Mouse (Mus musculus): ENCODE data around the gene Rbm19.

Gene Rbm19

DNA sequence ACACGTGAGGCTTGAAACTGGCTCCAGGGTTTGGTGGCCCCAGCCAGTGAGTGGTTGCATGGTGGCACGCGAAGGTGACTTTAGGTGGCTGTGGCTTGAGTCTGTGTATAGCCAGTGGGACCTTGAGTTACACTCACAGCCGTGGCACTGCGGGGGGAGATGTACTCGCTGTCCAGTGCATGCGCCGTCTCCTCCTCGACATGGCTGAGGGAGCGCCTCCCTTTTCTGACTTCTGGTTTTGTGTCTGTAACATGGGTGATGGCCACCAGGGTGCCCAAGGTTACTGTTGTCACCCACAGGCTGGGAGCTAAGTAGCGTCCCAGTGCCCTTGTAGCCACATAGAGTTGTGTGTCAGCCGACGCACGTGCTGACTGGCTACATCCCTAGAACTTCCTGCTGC, 19.1 kb downstream of the Rbm19 start:
- no peak for DNase-seq (ENCODE audit: low spot score in 2 of 2)

DNA sequence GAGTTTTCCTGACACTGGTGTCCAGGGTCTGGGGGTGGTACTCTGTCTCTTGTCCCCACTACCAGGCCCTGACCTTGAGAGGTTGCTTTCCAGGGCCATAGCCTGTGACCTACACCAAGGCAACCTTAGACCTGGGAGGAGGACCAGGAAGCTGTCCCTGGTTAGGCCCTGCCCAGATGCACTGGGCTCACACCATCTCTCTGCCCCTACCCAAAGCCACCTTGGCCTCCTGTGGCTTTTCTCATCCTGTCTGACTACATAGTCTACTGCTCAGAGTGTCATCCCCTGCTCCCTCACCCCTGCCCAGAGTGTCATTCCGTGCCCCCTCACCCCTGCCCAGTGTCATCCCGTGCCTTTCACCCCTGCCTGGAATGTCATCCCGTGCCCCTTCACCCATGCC, 19.6 kb downstream of the Rbm19 start:
- no peak for DNase-seq (ENCODE audit: low spot score in 2 of 2)

DNA sequence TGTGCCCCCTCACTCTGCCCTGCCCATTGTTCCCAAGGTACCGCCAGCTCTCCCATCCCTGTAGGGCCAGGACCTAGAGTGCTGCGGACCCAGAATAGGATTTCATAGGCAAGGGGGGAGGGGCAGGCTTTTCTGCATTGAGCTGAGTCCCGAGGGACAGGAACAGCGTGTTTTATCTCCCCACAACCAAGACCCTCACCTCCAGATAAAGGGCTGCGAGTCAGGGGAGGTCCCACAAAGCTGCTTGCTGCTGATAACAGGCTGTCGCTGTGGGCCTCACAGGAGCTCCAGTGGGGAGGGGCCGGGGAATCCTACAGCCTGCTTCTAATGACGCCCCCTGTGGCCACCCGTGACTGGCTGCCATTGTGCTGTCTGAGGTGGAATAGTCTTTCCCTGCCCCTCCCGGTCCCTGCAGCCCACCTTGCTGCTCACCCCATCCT, 20.0 kb downstream of the Rbm19 start:
- DNase-seq (ENCODE audit: low spot score in 2 of 2), result peak; percentile 60 to 77

- DNase-seq (ENCODE audit: low spot score in 2 of 2), result no peak
These were observed 20.8 kb downstream of the Rbm19 start for GRCm38 (mm10) chr5:120137038-120137437.

DNA sequence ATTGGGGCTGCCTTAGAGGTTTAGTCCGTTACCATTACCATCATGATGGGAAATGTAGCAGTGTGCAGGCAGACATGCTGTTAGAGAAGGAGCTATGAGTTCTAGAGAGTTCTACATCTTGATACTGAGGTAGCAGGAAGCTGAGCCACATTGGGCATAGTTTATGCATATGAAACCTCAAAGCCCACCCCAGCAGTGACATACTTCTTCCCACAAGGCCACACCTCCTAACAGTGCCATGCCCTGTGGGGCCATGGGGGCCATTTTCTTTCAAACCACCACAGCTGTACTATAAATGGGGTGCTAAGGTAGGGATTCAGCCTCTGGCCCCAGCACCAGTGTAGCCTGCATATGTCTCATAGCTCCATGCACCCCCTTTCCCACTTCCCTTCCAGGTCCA, 21.6 kb downstream of the Rbm19 start:
- DNase-seq (ENCODE audit: low spot score in 2 of 2), result no peak

- DNase-seq (ENCODE audit: low spot score in 2 of 2), result no peak
These were observed 22.1 kb downstream of the Rbm19 start for GRCm38 (mm10) chr5:120138406-120138805.

- no peak for DNase-seq (ENCODE audit: low spot score in 2 of 2)
These were observed 23.0 kb downstream of the Rbm19 start for GRCm38 (mm10) chr5:120139224-120139623.

GRCm38 (mm10) chr5:120143941-120144340, 27.7 kb downstream of the Rbm19 start:
- DNase-seq (ENCODE audit: low spot score in 2 of 2), result no peak

DNA sequence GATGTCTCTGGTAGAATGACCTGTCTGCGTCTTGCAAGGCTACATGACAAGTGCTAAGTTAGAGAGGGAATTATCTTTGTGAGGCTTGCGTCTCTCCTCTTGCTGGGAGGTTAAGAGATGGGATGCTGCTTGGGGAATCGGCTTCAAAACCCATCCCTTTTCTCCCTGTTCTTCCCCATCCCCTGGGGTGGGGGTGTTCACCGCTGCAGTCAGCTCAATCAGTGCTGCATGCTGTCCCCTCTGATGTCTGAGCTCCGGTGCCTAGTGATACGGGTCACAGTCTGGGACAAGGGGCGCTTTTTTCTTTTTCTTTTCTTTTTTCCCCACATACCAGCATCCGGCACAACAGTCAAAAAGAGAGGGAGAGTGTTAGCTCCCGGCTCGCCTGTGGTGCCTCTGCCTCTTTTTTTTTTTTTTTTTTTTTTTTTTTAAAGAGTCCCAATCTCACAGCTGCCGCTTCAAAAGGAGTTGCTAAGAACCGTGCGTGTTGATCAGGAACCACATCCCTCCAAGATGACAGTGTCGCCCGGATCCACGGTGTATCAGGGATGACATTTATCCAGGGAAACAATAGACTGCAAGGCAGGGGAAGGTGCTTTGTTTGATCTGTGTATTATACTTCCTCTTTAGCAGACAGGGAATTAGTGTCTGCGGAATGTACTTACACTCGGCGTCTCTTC, 29.2 kb downstream of the Rbm19 start:
- DNase-seq (ENCODE audit: low spot score in 2 of 2), result no peak

DNA sequence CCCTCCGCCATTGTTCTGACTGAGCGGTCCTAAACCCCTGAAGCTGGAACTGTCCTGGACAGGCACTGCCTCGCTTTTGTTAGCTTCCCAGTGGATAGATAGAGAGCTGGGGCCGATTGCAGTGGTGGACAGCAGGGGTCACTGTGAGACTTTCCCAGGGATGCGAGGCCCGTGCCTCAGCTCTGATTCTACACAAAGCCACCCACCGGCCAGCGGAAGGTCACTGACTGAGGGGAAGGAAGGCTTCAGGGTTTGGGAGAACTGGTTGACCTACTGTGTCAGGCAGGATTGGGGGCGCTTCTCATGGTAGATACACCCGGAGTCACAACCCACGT, 29.8 kb downstream of the Rbm19 start:
- no peak for DNase-seq (ENCODE audit: low spot score in 2 of 2)

- DNase-seq (ENCODE audit: low spot score in 2 of 2), result no peak
These were observed 30.6 kb downstream of the Rbm19 start for GRCm38 (mm10) chr5:120146909-120147308.

DNA sequence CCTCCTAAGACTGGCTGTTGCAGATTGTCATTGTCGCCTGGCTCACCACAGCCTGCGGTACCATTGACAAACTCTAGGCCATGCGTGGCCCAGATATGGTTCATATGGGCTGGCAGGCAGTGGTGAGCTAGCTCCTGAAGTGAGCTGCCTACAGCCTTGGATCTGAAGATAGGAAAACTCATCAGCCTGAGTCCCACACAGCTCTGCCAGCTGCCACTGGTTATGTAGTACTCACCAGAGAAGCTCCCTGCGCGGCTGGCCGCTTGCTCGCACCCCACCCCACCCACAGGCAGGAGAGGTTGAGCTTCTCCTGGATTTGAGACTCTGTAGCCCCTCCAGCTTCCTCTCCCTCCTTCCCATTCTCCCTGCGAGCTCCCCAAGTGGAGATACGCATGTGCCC, 32.0 kb downstream of the Rbm19 start:
- no peak for DNase-seq (ENCODE audit: low spot score in 2 of 2)

GRCm38 (mm10) chr5:120151145-120151544, 34.9 kb downstream of the Rbm19 start:
- no peak for DNase-seq (ENCODE audit: low spot score in 2 of 2)

- no peak for DNase-seq (ENCODE audit: low spot score in 2 of 2)
These were observed 36.9 kb downstream of the Rbm19 start for GRCm38 (mm10) chr5:120153140-120153539.

GRCm38 (mm10) chr5:120155672-120156071, 39.4 kb downstream of the Rbm19 start:
- DNase-seq (ENCODE audit: low spot score in 2 of 2), result no peak

DNA sequence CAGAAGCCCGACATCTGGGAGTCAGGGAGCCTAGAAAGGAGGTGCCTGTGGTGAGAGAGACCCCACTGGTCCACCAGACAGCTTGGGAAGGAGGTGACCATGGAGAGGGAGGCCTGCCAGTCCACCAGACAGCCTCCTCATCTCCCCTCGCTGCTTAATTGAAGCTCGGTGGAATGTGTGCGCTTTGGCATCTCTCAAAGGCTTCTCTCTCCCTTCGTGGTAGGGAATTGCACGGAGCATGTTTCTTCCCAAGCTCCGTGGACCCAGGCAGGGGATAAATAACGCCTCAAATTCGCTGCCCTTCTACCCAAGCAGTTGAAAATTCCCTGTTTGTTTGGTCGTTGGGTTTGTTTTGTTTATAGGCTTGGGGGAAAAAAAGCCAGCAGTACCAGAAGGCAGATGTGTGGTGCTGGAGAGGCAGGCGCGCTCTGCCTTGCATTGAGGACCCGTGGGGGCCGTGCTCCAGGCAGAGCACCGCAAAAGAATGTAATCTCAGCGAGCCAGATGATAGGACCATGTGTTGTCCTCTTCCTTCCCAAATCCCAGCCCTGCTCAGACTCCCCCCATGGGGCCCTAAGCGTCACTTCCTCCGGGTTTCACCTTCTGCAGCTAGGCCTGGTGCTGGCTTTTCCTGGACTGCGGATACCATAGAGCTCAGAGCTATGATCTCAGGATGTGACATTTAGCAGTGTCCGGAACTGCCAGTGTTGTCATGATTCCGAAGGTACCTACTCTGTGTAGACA, 40.1 kb downstream of the Rbm19 start:
- DNase-seq (ENCODE audit: low spot score in 2 of 2), result no peak

DNA sequence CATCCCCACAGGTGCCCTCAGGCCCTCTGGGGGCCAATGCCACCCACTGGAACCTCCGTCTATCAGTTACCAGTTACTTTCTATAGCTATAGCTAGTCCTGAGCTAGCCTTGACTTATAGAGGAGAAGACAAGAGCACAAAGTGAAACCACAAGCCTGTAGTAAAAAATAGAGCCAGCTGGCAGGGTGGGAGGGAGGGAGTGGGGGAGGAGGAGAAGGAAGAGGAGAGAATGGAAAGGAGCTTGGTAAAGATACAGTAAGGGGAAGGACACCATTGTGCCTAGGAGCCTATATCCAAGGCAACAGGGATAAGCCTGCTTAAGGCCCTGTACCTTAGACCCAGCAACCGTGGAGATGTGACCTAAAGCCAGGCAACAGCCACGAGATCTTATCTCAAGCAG, 40.9 kb downstream of the Rbm19 start:
- DNase-seq (ENCODE audit: low spot score in 2 of 2), result no peak

- no peak for DNase-seq (ENCODE audit: low spot score in 2 of 2)
These were observed 42.2 kb downstream of the Rbm19 start for GRCm38 (mm10) chr5:120158476-120158875.

- no peak for DNase-seq (ENCODE audit: low spot score in 2 of 2)
These were observed 44.8 kb downstream of the Rbm19 start for GRCm38 (mm10) chr5:120160923-120161658.

DNA sequence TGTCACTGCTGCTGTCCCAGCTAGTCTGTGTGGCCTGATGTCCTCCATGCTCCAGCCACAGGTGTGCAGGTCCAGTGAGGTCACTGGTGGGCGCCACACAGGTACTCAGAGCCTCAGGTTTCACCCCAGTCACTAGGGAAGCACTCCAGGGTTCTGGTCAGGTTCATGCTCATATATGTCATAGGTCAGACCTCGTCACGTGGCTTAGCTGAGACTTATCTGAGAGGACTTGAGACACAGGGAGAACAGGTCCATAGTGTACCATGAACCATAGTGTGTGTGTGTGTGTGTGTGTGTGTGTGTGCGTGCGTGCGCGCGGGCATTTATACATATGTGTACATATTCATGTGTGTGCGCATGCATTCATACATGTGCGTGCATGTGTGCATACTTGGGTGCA, 46.4 kb downstream of the Rbm19 start:
- DNase-seq (ENCODE audit: low spot score in 2 of 2), result no peak

DNA sequence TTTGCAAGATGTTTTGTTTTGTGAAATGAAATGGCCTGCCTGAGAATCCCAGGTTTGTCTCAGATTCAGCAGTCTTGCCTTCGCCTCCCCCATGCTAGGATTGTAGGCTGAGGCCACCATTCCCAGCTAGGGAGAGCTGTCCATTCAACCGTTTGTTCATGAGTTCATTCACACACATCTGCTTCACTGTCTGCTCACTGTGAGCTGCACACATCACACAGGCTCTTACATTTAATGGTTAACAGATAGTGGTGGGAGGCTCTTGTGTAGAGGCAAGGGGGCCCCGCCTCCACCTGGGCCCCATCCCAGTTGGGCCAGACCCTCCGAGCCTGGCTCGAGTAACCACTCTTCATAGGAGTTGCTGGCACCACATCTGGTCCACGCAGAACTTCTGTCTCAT, 47.2 kb downstream of the Rbm19 start:
- DNase-seq (ENCODE audit: low spot score in 2 of 2), result no peak

- DNase-seq (ENCODE audit: low spot score in 2 of 2), result no peak
These were observed 48.2 kb downstream of the Rbm19 start for GRCm38 (mm10) chr5:120164450-120164849.

Data from spleen, postnatal 36 days (tissue).